12 mouse cellular contexts compared by ENCODE assay signal in genomic region chr17:71097209-71097597, GRCm38 (mm10).
DNase-seq lines count a peak whose midpoint lies in the region; ATAC-seq lines count a peak whose summit lies in the region.
"Had no signal": no experiment of that assay in that cellular context is flagged by ENCODE, and none has a peak within 500 bp of the region (broad histone marks: within the 10 kb centered on the region; RNA-seq: fewer than 3 reads in every experiment).

No protein-coding gene starts in this region.

- DNase-seq in heart, adult 18-20 months, result peak; percentile 52 to 64
- no peak for DNase-seq in heart, postnatal 36 days
- peak; percentile 35 for DNase-seq in lung, postnatal 10 days
- no peak for DNase-seq in lung, postnatal 14 days
- DNase-seq in kidney, adult 8-10 months, result peak; percentile 86 to 92
- DNase-seq in ovary, postnatal 14 days (ENCODE audit: low spot score), result no peak
- DNase-seq: adrenal gland, postnatal 10 days; gastrocnemius, postnatal 36 days; thymus, postnatal 4 days had no signal

- no peak for ATAC-seq in granulocyte monocyte progenitor cell, adult 5-6 weeks (replicated peaks; ENCODE audit: poor library complexity, severe bottlenecking)
- ATAC-seq: forebrain, embryonic 15.5 days; hindbrain, embryonic 16.5 days had no signal

- intact Hi-C loops in heart, postnatal 36 days (cut with DNase I), result no loop called here

Comparison
In these comparisons a context has a peak if more than half of its experiments do, and no peak if none do; other contexts are left out.
1. DNase-seq: peak in heart, adult 18-20 months (2 of 2), lung, postnatal 10 days (single experiment) and kidney, adult 8-10 months (2 of 2); none in heart, postnatal 36 days (0 of 2), lung, postnatal 14 days (single experiment) and ovary, postnatal 14 days (single experiment).